Mouse (Mus musculus) MEL (cell line): Measurements from ENCODE around the gene Focad. TPM values are rescaled to one million over a fixed set of nuclear protein-coding genes. Genes with fewer than 3 reads are reported as not detected.
A peak's percentile ranks its signal among the peaks of the same experiment; 100 is the strongest.

Source experiments
- DNase-seq: peaks from one replicate; pipeline ENCODE4 v3.0.0; 2011; ENCODE audit warnings: low read depth, low spot score
- H3K27ac ChIP-seq: 2 replicates; pipeline ENCODE4 v1.5.1; 2012; ENCODE audit warnings: low read depth, mild to moderate bottlenecking, control low read depth, low read length, moderate library complexity; ENCODE audit not compliant: control insufficient read depth
- H3K27me3 ChIP-seq, 2 experiments: fragments of 150-350 bp in 1 of 2; sonication (generic) in 1 of 2; 2 replicates each; pipeline ENCODE4 v1.6.1; 2012; ENCODE audit warnings: low read length in 2 of 2, mild to moderate bottlenecking in 2 of 2, improper control_type of control experiment in 1 of 2, moderate library complexity in 1 of 2; ENCODE audit not compliant: insufficient read depth in 2 of 2, control insufficient read depth in 1 of 2
- H3K36me3 ChIP-seq, 2 experiments: 2 replicates each; pipeline ENCODE4 v1.6.1; 2012 to 2014; ENCODE audit warnings: low read length in 2 of 2, improper control_type of control experiment in 1 of 2, inconsistent platforms in 1 of 2, mild to moderate bottlenecking in 1 of 2; ENCODE audit not compliant: insufficient read depth in 2 of 2, control insufficient read depth in 1 of 2
- H3K4me1 ChIP-seq, 2 experiments: fragments of 150-350 bp in 1 of 2; sonication (generic) in 1 of 2; 2 replicates each; pipeline ENCODE4 v1.6.1; 2012; ENCODE audit warnings: low read length in 2 of 2, improper control_type of control experiment in 1 of 2, mild to moderate bottlenecking in 1 of 2; ENCODE audit not compliant: insufficient read depth in 2 of 2, control insufficient read depth in 1 of 2
- H3K4me3 ChIP-seq, 2 experiments: fragments of 150-350 bp in 1 of 2; sonication (generic) in 1 of 2; 2 replicates each; pipeline ENCODE4 v1.5.1; 2012; ENCODE audit warnings: low read depth in 2 of 2, low read length in 2 of 2, mild to moderate bottlenecking in 2 of 2, moderate library complexity in 2 of 2, control low read depth in 1 of 2, improper control_type of control experiment in 1 of 2; ENCODE audit not compliant: control insufficient read depth in 1 of 2, insufficient read depth in 1 of 2
- H3K79me2 ChIP-seq: 2 replicates; pipeline ENCODE4 v1.6.1; 2012; ENCODE audit warnings: mild to moderate bottlenecking, low read length, moderate library complexity; ENCODE audit not compliant: control insufficient read depth, poor library complexity, insufficient read depth
- H3K9ac ChIP-seq: 2 replicates; pipeline ENCODE4 v1.6.1; 2012; ENCODE audit warnings: low read depth, mild to moderate bottlenecking, control low read depth, low read length, moderate library complexity; ENCODE audit not compliant: control insufficient read depth, poor library complexity, severe bottlenecking
- H3K9me3 ChIP-seq: fragments of 150-350 bp; sonication (generic); replicated peaks from 2 replicates; pipeline ENCODE4 v1.6.1; 2012; ENCODE audit warnings: mild to moderate bottlenecking, low read length, improper control_type of control experiment, moderate library complexity; ENCODE audit not compliant: insufficient read depth
- CHD1 ChIP-seq: IDR thresholded peaks from 2 replicates; pipeline ENCODE4 v1.6.1; 2012; ENCODE audit warnings: low read depth, mild to moderate bottlenecking, inconsistent platforms, low read length, improper control_type of control experiment
- CTCF ChIP-seq, 3 experiments: IDR thresholded peaks in 2 of 3; conservative IDR thresholded peaks in 1 of 3; 2 replicates each; pipeline ENCODE4 v1.5.1; 2011 to 2012; ENCODE audit warnings: low read length in 3 of 3, low read depth in 2 of 3, mild to moderate bottlenecking in 2 of 3, improper control_type of control experiment in 1 of 3, inconsistent platforms in 1 of 3, mixed read lengths in 1 of 3, moderate library complexity in 1 of 3; ENCODE audit not compliant: control insufficient read depth in 1 of 3, insufficient read depth in 1 of 3, poor library complexity in 1 of 3, severe bottlenecking in 1 of 3
- ELF1 ChIP-seq: IDR thresholded peaks from 2 replicates; pipeline ENCODE4 v1.6.1; 2014; ENCODE audit warnings: low read depth, mild to moderate bottlenecking, inconsistent platforms, low read length, improper control_type of control experiment, moderate library complexity
- ETS1 ChIP-seq: IDR thresholded peaks from 2 replicates; pipeline ENCODE4 v1.6.1; 2012; ENCODE audit warnings: low read depth, mild to moderate bottlenecking, inconsistent platforms, low read length, improper control_type of control experiment, moderate library complexity
- GATA1 ChIP-seq: IDR thresholded peaks from 2 replicates; pipeline ENCODE4 v1.6.1; 2011; ENCODE audit warnings: low read depth, low read length, improper control_type of control experiment
- JUND ChIP-seq: IDR thresholded peaks from 2 replicates; pipeline ENCODE4 v1.6.1; 2011; ENCODE audit warnings: low read depth, mild to moderate bottlenecking, improper control_type of control experiment, low read length
- KAT2A ChIP-seq: conservative IDR thresholded peaks from 2 replicates; pipeline ENCODE4 v1.6.1; 2012; ENCODE audit warnings: low read depth, low read length, improper control_type of control experiment, inconsistent platforms
- MAFK ChIP-seq: IDR thresholded peaks from 2 replicates; pipeline ENCODE4 v1.6.1; 2011; ENCODE audit warnings: low read depth, mild to moderate bottlenecking, low read length, improper control_type of control experiment, borderline replicate concordance
- MAX ChIP-seq: IDR thresholded peaks from 2 replicates; pipeline ENCODE4 v1.6.1; 2011; ENCODE audit warnings: low read length, improper control_type of control experiment
- MEF2A ChIP-seq: IDR thresholded peaks from 2 replicates; pipeline ENCODE4 v1.6.1; 2014; ENCODE audit warnings: low read depth, mild to moderate bottlenecking, inconsistent platforms, low read length, improper control_type of control experiment; ENCODE audit not compliant: poor library complexity, insufficient replicate concordance, severe bottlenecking; ENCODE audit errors: extremely low read depth
- MXI1 ChIP-seq: IDR thresholded peaks from 2 replicates; pipeline ENCODE4 v1.6.1; 2011; ENCODE audit warnings: mild to moderate bottlenecking, low read depth, low read length, improper control_type of control experiment
- MYB ChIP-seq: IDR thresholded peaks from 2 replicates; pipeline ENCODE4 v1.6.1; 2011; ENCODE audit warnings: mild to moderate bottlenecking, low read depth, low read length, improper control_type of control experiment
- MYC ChIP-seq: IDR thresholded peaks from 2 replicates; pipeline ENCODE4 v1.6.1; 2011; ENCODE audit warnings: low read depth, mild to moderate bottlenecking, low read length, improper control_type of control experiment, moderate library complexity
- NELFE ChIP-seq: IDR thresholded peaks from 2 replicates; pipeline ENCODE4 v1.6.1; 2011; ENCODE audit warnings: low read depth, low read length, improper control_type of control experiment
- POLR2A ChIP-seq, 2 experiments: IDR thresholded peaks; 2 replicates each; pipeline ENCODE4 v1.6.1; 2011 to 2012; ENCODE audit warnings: low read length in 2 of 2, mild to moderate bottlenecking in 2 of 2, control low read depth in 1 of 2, improper control_type of control experiment in 1 of 2, low read depth in 1 of 2, moderate library complexity in 1 of 2; ENCODE audit not compliant: control insufficient read depth in 1 of 2, insufficient read depth in 1 of 2, poor library complexity in 1 of 2
- POLR2AphosphoS5 ChIP-seq: IDR thresholded peaks from 2 replicates; pipeline ENCODE4 v1.6.1; 2012; ENCODE audit warnings: low read depth, borderline replicate concordance, mild to moderate bottlenecking, inconsistent platforms, low read length, moderate library complexity, mixed read lengths
- RCOR1 ChIP-seq: IDR thresholded peaks from 2 replicates; pipeline ENCODE4 v1.6.1; 2012; ENCODE audit warnings: low read depth, mild to moderate bottlenecking, inconsistent platforms, low read length, improper control_type of control experiment
- SIN3A ChIP-seq: IDR thresholded peaks from 2 replicates; pipeline ENCODE4 v1.6.1; 2012; ENCODE audit warnings: low read length, improper control_type of control experiment, inconsistent platforms
- SMC3 ChIP-seq: IDR thresholded peaks from 2 replicates; pipeline ENCODE4 v1.6.1; 2011; ENCODE audit warnings: low read depth, low read length, improper control_type of control experiment
- TAL1 ChIP-seq: IDR thresholded peaks from 2 replicates; pipeline ENCODE4 v1.6.1; 2012; ENCODE audit warnings: mild to moderate bottlenecking, inconsistent platforms, low read length, moderate library complexity, mixed read lengths
- USF1 ChIP-seq: IDR thresholded peaks from 2 replicates; pipeline ENCODE4 v1.6.1; 2014; ENCODE audit warnings: low read depth, mild to moderate bottlenecking, inconsistent platforms, low read length, improper control_type of control experiment, moderate library complexity
- USF2 ChIP-seq, 2 experiments: IDR thresholded peaks; 2 replicates each; pipeline ENCODE4 v1.6.1; 2011 to 2012; ENCODE audit warnings: improper control_type of control experiment in 2 of 2, low read length in 2 of 2, borderline replicate concordance in 1 of 2, inconsistent platforms in 1 of 2, low read depth in 1 of 2, mild to moderate bottlenecking in 1 of 2; ENCODE audit not compliant: insufficient read depth in 1 of 2
- ZC3H11A ChIP-seq: IDR thresholded peaks from 2 replicates; pipeline ENCODE4 v1.6.1; 2012; ENCODE audit warnings: low read depth, mild to moderate bottlenecking, inconsistent platforms, low read length, improper control_type of control experiment
- ZMIZ1 ChIP-seq: IDR thresholded peaks from 2 replicates; pipeline ENCODE4 v1.6.1; 2012; ENCODE audit warnings: low read depth, mild to moderate bottlenecking, inconsistent platforms, low read length, improper control_type of control experiment, moderate library complexity
- ZNF384 ChIP-seq: IDR thresholded peaks from 2 replicates; pipeline ENCODE4 v1.6.1; 2012; ENCODE audit warnings: low read depth, mild to moderate bottlenecking, inconsistent platforms, low read length, improper control_type of control experiment
- polyA plus RNA-seq, 2 experiments: library from polyadenylated mRNA; stranded (reverse) in 1 of 2; unstranded in 1 of 2; fragments of >175 nt in 1 of 2; fragments of >200 nt in 1 of 2; gene quantifications; 2 replicates each; pipeline versions ENCODE4 v1.2.1 to v1.2.4; 2012; ENCODE audit warnings: low replicate concordance in 2 of 2, low read depth in 1 of 2; ENCODE audit not compliant: insufficient read length in 2 of 2, insufficient read depth in 1 of 2, missing spikeins in 1 of 2
- total RNA-seq: library from RNA; depleted of rRNA; stranded (reverse); fragments of 300-350 nt; gene quantifications from 2 replicates; pipeline ENCODE4 v1.2.3, GENCODE M21; 2012

Focad gene
- total and polyA plus RNA-seq, 3 experiments = 17.8 to 19.7 TPM; not detected in 1

- H3K27ac ChIP-seq = no peak overlapping the region
- no peak for TF ChIP-seq MYB
- no peak for TF ChIP-seq RCOR1
- TF ChIP-seq MEF2A = no peak
- no peak for TF ChIP-seq SIN3A
- no peak for TF ChIP-seq POLR2A (IDR thresholded peaks at IDR 0.05; ENCODE audit: control insufficient read depth in 1 of 2, insufficient read depth in 1 of 2, low read depth in 1 of 2, low read length in 2 of 2, poor library complexity in 1 of 2)
- TF ChIP-seq MYC = no peak
- TF ChIP-seq JUND = no peak
- TF ChIP-seq USF1 = 0 out of 2 replicates have a peak, but pooled peaks have one; percentile 28
- H3K9ac ChIP-seq = no peak overlapping the region
Measured at GRCm38 (mm10) chr4:88448976-88449375, 354.5 kb downstream of the Focad start.

GRCm38 (mm10) chr4:88450087-88450765, 355.8 kb downstream of the Focad start:
- H3K36me3 ChIP-seq = no peaks in the 10 kb centered on the region
- DNase-seq = no peak
- no peaks in the 10 kb centered on the region for H3K9me3 ChIP-seq
- no peak for TF ChIP-seq SMC3
- TF ChIP-seq GATA1 = no peak
- TF ChIP-seq CHD1 = no peak
- TF ChIP-seq MXI1 = no peak
- no peak for TF ChIP-seq MAX
- TF ChIP-seq ZMIZ1 = no peak
- TF ChIP-seq ZC3H11A = no peak
- no peak for TF ChIP-seq TAL1
- TF ChIP-seq CTCF (IDR thresholded peaks at IDR 0.05 in 2 of 3, conservative IDR thresholded peaks at IDR 0.05 in 1 of 3; ENCODE audit: control insufficient read depth in 1 of 3, insufficient read depth in 1 of 3, low read depth in 2 of 3, low read length in 3 of 3, poor library complexity in 1 of 3, severe bottlenecking in 1 of 3) = no peak
- no peak for TF ChIP-seq RCOR1
- TF ChIP-seq ELF1 = no peak
- TF ChIP-seq MYC = no peak
- TF ChIP-seq JUND = no peak
- TF ChIP-seq POLR2AphosphoS5 = no peak
- no peak for TF ChIP-seq ETS1
- no peak for TF ChIP-seq MAFK
- no peak for TF ChIP-seq NELFE
- no peak for TF ChIP-seq USF2 (IDR thresholded peaks at IDR 0.05; ENCODE audit: borderline replicate concordance in 1 of 2, insufficient read depth in 1 of 2, low read depth in 1 of 2, low read length in 2 of 2)
- TF ChIP-seq ZNF384 = no peak
- TF ChIP-seq KAT2A = no peak
- no peaks in the 10 kb centered on the region for H3K4me1 ChIP-seq
- no peaks in the 10 kb centered on the region; a peak in 1 of 4 replicates for H3K27me3 ChIP-seq
- H3K9ac ChIP-seq = no peak overlapping the region
- no peaks in the 10 kb centered on the region for H3K79me2 ChIP-seq
- no peak overlapping the region for H3K27ac ChIP-seq
- no peak overlapping the region for H3K4me3 ChIP-seq

More at GRCm38 (mm10) chr4:88448976-88449375, 354.5 kb downstream of the Focad start:
- no peak overlapping the region for H3K4me3 ChIP-seq
- peak; percentile 18 for DNase-seq
- H3K27me3 ChIP-seq = no peaks in the 10 kb centered on the region; a peak in 1 of 4 replicates
- H3K36me3 ChIP-seq = no peaks in the 10 kb centered on the region
- no peaks in the 10 kb centered on the region for H3K4me1 ChIP-seq
- H3K9me3 ChIP-seq = no peaks in the 10 kb centered on the region
- H3K79me2 ChIP-seq = no peaks in the 10 kb centered on the region
